Mouse (Mus musculus) leukemia stem cell, adult 10-12 weeks (primary cell): ENCODE data around the gene Btbd35f15. TPM values are rescaled to one million over a fixed set of nuclear protein-coding genes. Genes with fewer than 3 reads are reported as not detected.

Source experiments
- polyA plus RNA-seq: library from polyadenylated mRNA; stranded (reverse); fragments of >175 nt; gene quantifications from 2 replicates; pipeline ENCODE4 v1.2.3, GENCODE M21; 2012; ENCODE audit warnings: low replicate concordance

The Btbd35f15 gene
- not detected in 2 replicates for polyA plus RNA-seq

DNA sequence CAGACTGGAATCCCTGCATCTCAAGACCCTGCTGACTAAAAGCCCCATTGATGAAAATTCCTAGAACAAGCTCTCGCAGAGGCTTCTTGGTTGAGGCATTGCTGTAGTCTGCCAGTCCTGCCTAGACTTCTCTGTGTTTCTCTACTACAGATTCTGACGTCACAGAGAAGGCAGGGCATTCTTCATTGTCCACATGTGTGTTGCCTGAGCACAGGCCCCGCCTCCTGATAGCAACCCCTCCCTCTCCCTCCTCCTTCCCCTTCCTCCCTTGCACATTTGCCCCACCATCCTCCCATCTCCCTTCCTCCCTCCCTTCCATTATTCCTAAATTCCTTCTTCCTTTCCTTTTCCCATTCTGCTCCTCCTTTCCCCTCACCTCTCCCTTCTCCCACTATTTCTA lies at the start of gene Btbd35f15:
Gene Btbd35f15, minus strand, starts transcription at position 101 of the 400 bp plus-strand sequence.

Other genes with a start within 250 kb of the Btbd35f15 start
- not detected in 2 replicates for gene Btbd35f13, start 79.9 kb upstream of the Btbd35f15 start, polyA plus RNA-seq
- not detected in 2 replicates for gene Btbd35f14, start 125.0 kb upstream of the Btbd35f15 start, polyA plus RNA-seq